Mouse (Mus musculus) hindbrain, embryonic 10.5 days (tissue): ENCODE measurements around the gene Cks1b. TPM values are rescaled to one million over a fixed set of nuclear protein-coding genes. Genes with fewer than 3 reads are reported as not detected.

Source experiments
- DNase-seq: peaks from one replicate; pipeline ENCODE4 v3.0.0-alpha.2; 2017; ENCODE audit warnings: low spot score
- H3K27ac ChIP-seq: fragments of 300-500 bp; sonication (generic); 2 replicates; pipeline ENCODE4 v1.5.1; 2016; ENCODE audit warnings: mild to moderate bottlenecking, moderate library complexity
- H3K27me3 ChIP-seq: fragments of 300-500 bp; sonication (generic); 2 replicates; pipeline ENCODE4 v1.6.1; 2016; ENCODE audit warnings: mild to moderate bottlenecking; ENCODE audit not compliant: poor library complexity, insufficient read depth, severe bottlenecking
- H3K36me3 ChIP-seq: fragments of 300-500 bp; sonication (generic); 2 replicates; pipeline ENCODE4 v1.6.1; 2016; ENCODE audit warnings: mild to moderate bottlenecking, moderate library complexity
- H3K4me1 ChIP-seq: fragments of 300-500 bp; sonication (generic); replicated peaks from 2 replicates; pipeline ENCODE4 v1.6.1; 2016; ENCODE audit warnings: mild to moderate bottlenecking
- H3K4me3 ChIP-seq: fragments of 300-500 bp; sonication (generic); 2 replicates; pipeline ENCODE4 v1.5.1; 2016; ENCODE audit warnings: mild to moderate bottlenecking, moderate library complexity
- H3K9me3 ChIP-seq: fragments of 300-500 bp; sonication (generic); 2 replicates; pipeline ENCODE4 v1.6.1; 2016; ENCODE audit warnings: mild to moderate bottlenecking, moderate library complexity
- WGBS: fragments of 180-500 bp; shearing (Covaris S2); methylation state at CpG from one replicate; pipeline ENCODE4 v1.1.7; 2016; 5-methylcytosine and 5-hydroxymethylcytosine counted together
- polyA plus RNA-seq: library from polyadenylated mRNA; unstranded; fragments of >200 nt; fragmentation: Nextera tagmentation; extraction: Ambion mirVana; gene quantifications from 2 replicates; pipeline ENCODE4 v1.2.1, GENCODE M21; 2016

Gene Cks1b
- polyA plus RNA-seq, 1 experiment from 2014 or later: 535 TPM

GRCm38 (mm10) chr3:89382033-89382882 lies 35.9 kb downstream of the Cks1b start:
- 85% methylated on average over 9 of the region's 9 CpGs for WGBS
- Histone ChIP-seq H3K4me1 (peaks cover 54% of the 10 kb centered on the region), H3K27me3 (peaks cover 6% of the 10 kb centered on the region; the same call in 1 of the 2 replicates), H3K9me3 (no peaks in the 10 kb centered on the region), H3K27ac (no peak overlapping the region), H3K4me3 (no peak overlapping the region), H3K36me3 (peaks cover 18% of the 10 kb centered on the region; the same call in 1 of the 2 replicates)
- no peak for DNase-seq

GRCm38 (mm10) chr3:89381233-89381632 lies 37.0 kb downstream of the Cks1b start:
- DNase-seq: no peak
- Histone ChIP-seq H3K27ac (no peak overlapping the region), H3K9me3 (no peaks in the 10 kb centered on the region), H3K4me3 (no peak overlapping the region), H3K36me3 (peaks cover 18% of the 10 kb centered on the region; the same call in 1 of the 2 replicates), H3K27me3 (peaks cover 6% of the 10 kb centered on the region; the same call in 1 of the 2 replicates), H3K4me1 (peaks cover 44% of the 10 kb centered on the region)
- 86% methylated on average over 11 of the region's 11 CpGs for WGBS

GRCm38 (mm10) chr3:89380711-89381110 lies 37.5 kb downstream of the Cks1b start:
- Histone ChIP-seq H3K4me1 (peaks cover 42% of the 10 kb centered on the region), H3K4me3 (no peak overlapping the region), H3K36me3 (peaks cover 18% of the 10 kb centered on the region; the same call in 1 of the 2 replicates), H3K27ac (no peak overlapping the region), H3K27me3 (peaks cover 3% of the 10 kb centered on the region; the same call in 1 of the 2 replicates), H3K9me3 (no peaks in the 10 kb centered on the region)
- 92% methylated on average over 18 of the region's 18 CpGs for WGBS
- no peak for DNase-seq

GRCm38 (mm10) chr3:89380291-89380690 lies 37.9 kb downstream of the Cks1b start:
- no peak for DNase-seq
- H3K27ac ChIP-seq: no peak overlapping the region
- H3K4me3 ChIP-seq: no peak overlapping the region
- peaks cover 38% of the 10 kb centered on the region for H3K4me1 ChIP-seq
- peaks cover 18% of the 10 kb centered on the region; the same call in 1 of the 2 replicates for H3K36me3 ChIP-seq
- no peaks in the 10 kb centered on the region for H3K27me3 ChIP-seq
- WGBS: 93% methylated on average over 14 of the region's 14 CpGs
- H3K9me3 ChIP-seq: no peaks in the 10 kb centered on the region

- Histone ChIP-seq H3K36me3 (peaks cover 18% of the 10 kb centered on the region; the same call in 1 of the 2 replicates), H3K4me3 (peak overlapping the region; percentile 65; the same call in 1 of the 2 replicates), H3K4me1 (peaks cover 31% of the 10 kb centered on the region), H3K27ac (peak overlapping the region; percentile 93), H3K9me3 (no peaks in the 10 kb centered on the region), H3K27me3 (no peaks in the 10 kb centered on the region)
- 87% methylated on average over 31 of the region's 31 CpGs for WGBS
- DNase-seq: no peak
Observed at GRCm38 (mm10) chr3:89379388-89380131, 38.6 kb downstream of the Cks1b start.

- peak overlapping the region; percentile 93 for H3K27ac ChIP-seq
- H3K4me3 ChIP-seq: peak overlapping the region; percentile 65
- peaks cover 25% of the 10 kb centered on the region for H3K4me1 ChIP-seq
- no peaks in the 10 kb centered on the region for H3K9me3 ChIP-seq
- peaks cover 18% of the 10 kb centered on the region; the same call in 1 of the 2 replicates for H3K36me3 ChIP-seq
- DNase-seq: peak; percentile 90
- H3K27me3 ChIP-seq: no peaks in the 10 kb centered on the region
- WGBS: 1% methylated on average over 29 of the region's 29 CpGs
Observed at GRCm38 (mm10) chr3:89378394-89379067, 39.7 kb downstream of the Cks1b start.

GRCm38 (mm10) chr3:89377831-89378230 lies 40.4 kb downstream of the Cks1b start:
- peak overlapping the region; percentile 93 for H3K27ac ChIP-seq
- WGBS: 67% methylated on average over 4 of the region's 4 CpGs
- no peak for DNase-seq
- H3K27me3 ChIP-seq: no peaks in the 10 kb centered on the region
- peak overlapping the region; percentile 65 for H3K4me3 ChIP-seq
- H3K4me1 ChIP-seq: peaks cover 25% of the 10 kb centered on the region
- H3K36me3 ChIP-seq: peaks cover 18% of the 10 kb centered on the region; the same call in 1 of the 2 replicates
- no peaks in the 10 kb centered on the region for H3K9me3 ChIP-seq

GRCm38 (mm10) chr3:89373581-89374231 lies 44.5 kb downstream of the Cks1b start:
- H3K27ac ChIP-seq: no peak overlapping the region
- WGBS: 47% methylated on average over 5 of the region's 5 CpGs
- no peaks in the 10 kb centered on the region for H3K36me3 ChIP-seq
- H3K4me3 ChIP-seq: no peak overlapping the region
- H3K4me1 ChIP-seq: peaks cover 11% of the 10 kb centered on the region
- no peaks in the 10 kb centered on the region for H3K27me3 ChIP-seq
- DNase-seq: no peak
- H3K9me3 ChIP-seq: no peaks in the 10 kb centered on the region

- Histone ChIP-seq H3K27ac (no peak overlapping the region), H3K4me1 (peaks cover 23% of the 10 kb centered on the region), H3K27me3 (peaks cover 16% of the 10 kb centered on the region), H3K4me3 (no peak overlapping the region), H3K36me3 (no peaks in the 10 kb centered on the region), H3K9me3 (no peaks in the 10 kb centered on the region)
- no peak for DNase-seq
- whole genome bisulfite sequencing: 64% methylated on average over 11 of the region's 11 CpGs
Observed at GRCm38 (mm10) chr3:89367338-89367737, 50.8 kb downstream of the Cks1b start.

- DNase-seq: no peak
- Histone ChIP-seq H3K27me3 (peaks cover 16% of the 10 kb centered on the region), H3K4me3 (no peak overlapping the region), H3K9me3 (no peaks in the 10 kb centered on the region), H3K36me3 (no peaks in the 10 kb centered on the region), H3K27ac (no peak overlapping the region), H3K4me1 (peaks cover 23% of the 10 kb centered on the region)
- WGBS: 78% methylated on average over 20 of the region's 20 CpGs
Observed at GRCm38 (mm10) chr3:89365486-89366414, 52.4 kb downstream of the Cks1b start.
